Mouse (Mus musculus) heart, adult 11 months (tissue): ENCODE data around the gene Klc1.
A peak's percentile ranks its signal among the peaks of the same experiment; 100 is the strongest.

Source experiments
- DNase-seq: peaks from one replicate; pipeline ENCODE4 v3.0.0; 2022

Gene Klc1

GRCm38 (mm10) chr12:111777919-111778318 lies 19.3 kb downstream of the Klc1 start:
- peak; percentile 78 for DNase-seq

GRCm38 (mm10) chr12:111779544-111779943 lies 20.9 kb downstream of the Klc1 start:
- DNase-seq: no peak

GRCm38 (mm10) chr12:111785174-111785573 lies 26.5 kb downstream of the Klc1 start:
- no peak for DNase-seq

- DNase-seq: no peak
These were observed 28.4 kb downstream of the Klc1 start for GRCm38 (mm10) chr12:111787015-111787414.

GRCm38 (mm10) chr12:111790090-111790489 lies 31.4 kb downstream of the Klc1 start:
- no peak for DNase-seq

GRCm38 (mm10) chr12:111790631-111791030 lies 32.0 kb downstream of the Klc1 start:
- DNase-seq: no peak

- DNase-seq: no peak
These were observed 32.9 kb downstream of the Klc1 start for GRCm38 (mm10) chr12:111791474-111792104.

- peak; percentile 96 for DNase-seq
These were observed 35.5 kb downstream of the Klc1 start for GRCm38 (mm10) chr12:111794102-111794501.

GRCm38 (mm10) chr12:111794526-111795179 lies 36.0 kb downstream of the Klc1 start:
- DNase-seq: no peak

- peak; percentile 98 for DNase-seq
These were observed 36.7 kb downstream of the Klc1 start for GRCm38 (mm10) chr12:111795180-111795895.

- no peak for DNase-seq
These were observed 38.6 kb downstream of the Klc1 start for GRCm38 (mm10) chr12:111797251-111797650.

- no peak for DNase-seq
These were observed 39.8 kb downstream of the Klc1 start for GRCm38 (mm10) chr12:111798493-111798892.

GRCm38 (mm10) chr12:111800459-111801183 lies 42.0 kb downstream of the Klc1 start:
- no peak for DNase-seq

GRCm38 (mm10) chr12:111803538-111803937 lies 44.9 kb downstream of the Klc1 start:
- no peak for DNase-seq

- DNase-seq: no peak
These were observed 50.1 kb downstream of the Klc1 start for GRCm38 (mm10) chr12:111808775-111809174.

GRCm38 (mm10) chr12:111809762-111810161 lies 51.1 kb downstream of the Klc1 start:
- peak; percentile 98 for DNase-seq

GRCm38 (mm10) chr12:111812075-111812474 lies 53.4 kb downstream of the Klc1 start:
- DNase-seq: no peak

GRCm38 (mm10) chr12:111812611-111813010 lies 54.0 kb downstream of the Klc1 start:
- DNase-seq: no peak

GRCm38 (mm10) chr12:111813111-111813765 lies 54.6 kb downstream of the Klc1 start:
- no peak for DNase-seq

GRCm38 (mm10) chr12:111813766-111814617 lies 55.3 kb downstream of the Klc1 start, which contains the start of the genes Xrcc3 and Zfyve21:
TSS of gene Xrcc3 (minus strand) at chr12:111813873.
TSS of gene Zfyve21 (plus strand) at chr12:111814170.
- DNase-seq: peak; percentile 100
